Mouse (Mus musculus) forebrain, embryonic 11.5 days (tissue): ENCODE data around the gene Myo1h. TPM values are rescaled to one million over a fixed set of nuclear protein-coding genes. Genes with fewer than 3 reads are reported as not detected.

Experiments
- ATAC-seq: fragments of 200-750 bp; cut with Nextera tagmentation; replicated peaks from 2 replicates; pipeline ENCODE4 v1.8.0; 2017; ENCODE audit warnings: moderate TSS enrichment; ENCODE audit not compliant: low FRiP score
- DNase-seq: peaks from one replicate; pipeline ENCODE4 v3.0.0-alpha.2; 2017; ENCODE audit warnings: low spot score
- H3K27ac ChIP-seq: fragments of 300-500 bp; sonication (generic); 2 replicates; pipeline ENCODE4 v1.5.1; 2014; ENCODE audit warnings: low read depth, low read length
- H3K27me3 ChIP-seq: fragments of 300-500 bp; sonication (generic); 2 replicates; pipeline ENCODE4 v1.6.1; 2014; ENCODE audit warnings: mild to moderate bottlenecking, low read length, mixed read lengths; ENCODE audit not compliant: control insufficient read depth, insufficient read depth
- H3K36me3 ChIP-seq: fragments of 300-500 bp; sonication (generic); 2 replicates; pipeline ENCODE4 v1.6.1; 2014; ENCODE audit warnings: mild to moderate bottlenecking, low read length, moderate library complexity, mixed read lengths; ENCODE audit not compliant: control insufficient read depth, insufficient read depth
- H3K4me1 ChIP-seq: fragments of 300-500 bp; sonication (generic); replicated peaks from 2 replicates; pipeline ENCODE4 v1.6.1; 2014; ENCODE audit warnings: low read length, mixed read lengths; ENCODE audit not compliant: control insufficient read depth, insufficient read depth
- H3K4me2 ChIP-seq: fragments of 300-500 bp; sonication (generic); 2 replicates; pipeline ENCODE4 v1.6.1; 2014; ENCODE audit warnings: low read depth, mild to moderate bottlenecking, low read length, moderate library complexity, mixed read lengths; ENCODE audit not compliant: severe bottlenecking
- H3K4me3 ChIP-seq: fragments of 300-500 bp; sonication (generic); 2 replicates; pipeline ENCODE4 v1.5.1; 2014; ENCODE audit warnings: low read depth, low read length
- H3K9ac ChIP-seq: fragments of 300-500 bp; sonication (generic); 2 replicates; pipeline ENCODE4 v1.6.1; 2014; ENCODE audit warnings: low read length
- H3K9me3 ChIP-seq: fragments of 300-500 bp; sonication (generic); 2 replicates; pipeline ENCODE4 v1.6.1; 2016; ENCODE audit warnings: low read length, mixed read lengths; ENCODE audit not compliant: control insufficient read depth
- WGBS: fragments of 180-500 bp; shearing (Covaris S2); extraction: QIAGEN DNeasy Blood & Tissue Kit; methylation state at CpG from one replicate; pipeline ENCODE4 v1.1.7; 2014; 5-methylcytosine and 5-hydroxymethylcytosine counted together
- polyA plus RNA-seq: library from polyadenylated mRNA; unstranded; fragments of >200 nt; fragmentation: Nextera tagmentation; extraction: Ambion mirVana; gene quantifications from 2 replicates; pipeline ENCODE4 v1.2.1, GENCODE M21; 2014

Myo1h gene
- polyA plus RNA-seq, 1 experiment from 2014 or later, result 0.91 TPM

GRCm38 (mm10) chr5:114323791-114324507 is 35.0 kb downstream of the Myo1h start:
- no peak overlapping the region for H3K4me3 ChIP-seq
- H3K27me3 ChIP-seq, result no peaks in the 10 kb centered on the region
- no peak overlapping the region for H3K27ac ChIP-seq
- no peak overlapping the region for H3K4me2 ChIP-seq
- H3K9ac ChIP-seq, result no peak overlapping the region
- H3K9me3 ChIP-seq, result no peaks in the 10 kb centered on the region
- no peak for ATAC-seq
- WGBS, result 25% methylated on average over 16 of the region's 16 CpGs
- no peaks in the 10 kb centered on the region for H3K36me3 ChIP-seq
- peak; percentile 78 for DNase-seq
- H3K4me1 ChIP-seq, result 0 out of 2 replicates have a peak, but pooled peaks cover 4% of the 10 kb centered on the region

DNA sequence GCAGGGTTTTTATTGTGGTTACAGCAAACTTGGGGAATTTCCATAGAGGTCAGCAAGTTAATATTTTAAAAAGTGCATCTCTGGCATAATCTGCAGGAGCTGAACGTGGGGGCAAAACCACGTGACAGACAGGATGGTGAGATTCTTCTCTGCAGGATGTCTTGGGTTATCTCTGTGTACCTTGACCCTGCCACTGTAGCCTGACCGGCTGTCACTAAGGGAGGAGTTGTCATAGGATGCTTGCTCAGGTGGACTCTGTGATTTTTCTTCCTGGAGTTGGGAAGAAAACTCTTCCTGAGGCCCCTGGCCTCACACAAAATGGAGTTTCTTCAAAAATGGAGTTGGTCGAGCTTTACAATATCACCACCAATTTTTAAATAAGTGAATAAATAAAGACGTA is 54.0 kb downstream of the Myo1h start:
- no peaks in the 10 kb centered on the region for H3K4me1 ChIP-seq
- H3K27me3 ChIP-seq, result no peaks in the 10 kb centered on the region
- H3K36me3 ChIP-seq, result no peaks in the 10 kb centered on the region
- DNase-seq, result no peak
- no peaks in the 10 kb centered on the region for H3K9me3 ChIP-seq
- no peak overlapping the region for H3K4me3 ChIP-seq
- 86% methylated on average over 5 of the region's 5 CpGs for WGBS
- H3K27ac ChIP-seq, result no peak overlapping the region
- H3K4me2 ChIP-seq, result no peak overlapping the region
- ATAC-seq, result no peak
- no peak overlapping the region for H3K9ac ChIP-seq

- Histone ChIP-seq H3K27me3 (no peaks in the 10 kb centered on the region), H3K4me3 (no peak overlapping the region), H3K9me3 (no peaks in the 10 kb centered on the region), H3K4me1 (0 out of 2 replicates have a peak, but pooled peaks cover 2% of the 10 kb centered on the region), H3K9ac (no peak overlapping the region), H3K36me3 (no peaks in the 10 kb centered on the region), H3K4me2 (no peak overlapping the region), H3K27ac (no peak overlapping the region)
- DNase-seq (no peak), ATAC-seq (no peak)
- 91% methylated on average over 7 of the region's 7 CpGs for WGBS
These were observed 54.6 kb downstream of the Myo1h start for GRCm38 (mm10) chr5:114343612-114344011.

DNA sequence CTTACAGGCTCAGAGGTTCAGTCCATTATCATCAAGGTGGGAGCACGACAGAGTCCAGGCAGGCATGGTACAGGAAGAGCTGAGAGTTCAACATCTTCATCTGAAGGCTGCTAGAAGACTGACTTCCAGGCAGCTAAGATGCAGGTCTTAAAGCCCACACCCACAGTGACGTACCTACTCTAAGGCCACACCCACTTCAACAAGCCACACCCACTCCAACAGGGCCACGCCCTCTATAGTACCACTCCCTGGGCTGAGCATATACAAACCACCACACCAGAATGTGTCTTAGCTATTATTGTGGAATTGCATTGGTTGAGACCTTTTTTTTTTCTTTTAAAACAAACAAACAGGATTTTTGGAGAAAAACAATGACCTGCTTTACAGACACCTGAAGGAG is 56.6 kb downstream of the Myo1h start:
- DNase-seq (no peak), ATAC-seq (no peak)
- H3K9ac ChIP-seq, result no peak overlapping the region
- H3K4me1 ChIP-seq, result 0 out of 2 replicates have a peak, but pooled peaks cover 2% of the 10 kb centered on the region
- H3K9me3 ChIP-seq, result no peaks in the 10 kb centered on the region
- H3K4me2 ChIP-seq, result no peak overlapping the region
- WGBS, result 66% methylated on average over 3 of the region's 3 CpGs
- H3K36me3 ChIP-seq, result no peaks in the 10 kb centered on the region
- no peak overlapping the region for H3K4me3 ChIP-seq
- no peak overlapping the region for H3K27ac ChIP-seq
- H3K27me3 ChIP-seq, result no peaks in the 10 kb centered on the region

DNA sequence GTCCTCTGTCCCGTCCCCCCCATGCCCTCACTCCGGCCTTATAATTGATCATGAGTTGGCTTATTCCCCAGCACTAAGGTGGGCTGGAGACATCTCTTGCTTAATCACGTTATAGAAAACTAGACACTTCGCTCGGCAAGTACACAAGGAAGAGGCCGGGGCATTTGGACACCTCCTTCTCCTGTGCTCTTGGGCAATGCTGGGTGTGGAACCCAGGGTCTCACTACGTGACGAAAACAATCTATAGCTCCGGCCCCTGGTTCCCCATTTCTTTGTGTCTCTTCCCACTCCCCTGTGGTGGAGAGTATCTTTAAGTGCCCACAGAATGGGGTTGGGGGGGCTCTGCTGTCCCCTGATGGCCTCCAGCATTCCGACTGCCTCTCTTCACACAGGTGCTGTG is 58.0 kb downstream of the Myo1h start:
- Histone ChIP-seq H3K4me1 (0 out of 2 replicates have a peak, but pooled peaks cover 2% of the 10 kb centered on the region), H3K4me3 (no peak overlapping the region), H3K4me2 (no peak overlapping the region), H3K9me3 (no peaks in the 10 kb centered on the region), H3K9ac (no peak overlapping the region), H3K27me3 (no peaks in the 10 kb centered on the region), H3K36me3 (no peaks in the 10 kb centered on the region), H3K27ac (no peak overlapping the region)
- DNase-seq (no peak), ATAC-seq (no peak)
- 84% methylated on average over 10 of the region's 10 CpGs for WGBS

DNA sequence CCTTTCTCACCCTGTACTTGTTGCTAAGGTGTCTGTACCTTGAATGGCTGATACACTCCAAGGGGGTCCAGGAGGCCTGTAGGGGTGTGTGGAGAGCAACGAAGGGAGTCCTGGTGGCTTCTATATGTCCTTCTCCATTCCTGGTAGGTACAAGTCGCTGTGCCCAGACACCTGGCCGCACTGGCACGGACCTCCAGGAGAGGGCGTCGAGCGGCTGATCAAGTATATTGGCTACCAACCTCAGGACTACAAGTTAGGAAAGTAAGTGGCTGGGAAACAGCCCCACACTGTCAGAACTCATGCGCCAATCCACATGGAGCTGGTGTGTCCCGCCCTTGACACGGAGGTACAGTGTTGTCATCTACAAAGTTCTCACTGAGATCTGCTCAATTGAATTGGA is 62.5 kb downstream of the Myo1h start:
- no peak overlapping the region for H3K4me2 ChIP-seq
- no peak for ATAC-seq
- H3K27me3 ChIP-seq, result no peaks in the 10 kb centered on the region
- H3K9ac ChIP-seq, result no peak overlapping the region
- no peak overlapping the region for H3K4me3 ChIP-seq
- 57% methylated on average over 10 of the region's 10 CpGs for WGBS
- H3K9me3 ChIP-seq, result no peaks in the 10 kb centered on the region
- no peaks in the 10 kb centered on the region for H3K36me3 ChIP-seq
- no peak overlapping the region for H3K27ac ChIP-seq
- 0 out of 2 replicates have a peak, but pooled peaks cover 2% of the 10 kb centered on the region for H3K4me1 ChIP-seq
- DNase-seq, result no peak

GRCm38 (mm10) chr5:114356250-114356935 is 67.4 kb downstream of the Myo1h start:
- H3K4me1 ChIP-seq, result peaks cover 3% of the 10 kb centered on the region; the same call in 1 of the 2 replicates
- WGBS, result 29% methylated on average over 7 of the region's 7 CpGs
- H3K27ac ChIP-seq, result no peak overlapping the region
- no peaks in the 10 kb centered on the region for H3K9me3 ChIP-seq
- H3K4me2 ChIP-seq, result no peak overlapping the region
- DNase-seq, result peak; percentile 83
- no peak overlapping the region for H3K4me3 ChIP-seq
- no peaks in the 10 kb centered on the region; the same call in 1 of the 2 replicates for H3K36me3 ChIP-seq
- no peak overlapping the region for H3K9ac ChIP-seq
- no peak for ATAC-seq
- H3K27me3 ChIP-seq, result no peaks in the 10 kb centered on the region

- WGBS, result 55% methylated on average over 23 of the region's 23 CpGs
These were observed 68.2 kb downstream of the Myo1h start for GRCm38 (mm10) chr5:114356936-114357751.

More at GRCm38 (mm10) chr5:114356936-114357751, 68.2 kb downstream of the Myo1h start:
- Histone ChIP-seq H3K9ac (no peak overlapping the region), H3K4me3 (no peak overlapping the region), H3K36me3 (no peaks in the 10 kb centered on the region; the same call in 1 of the 2 replicates), H3K4me1 (peaks cover 3% of the 10 kb centered on the region; the same call in 1 of the 2 replicates), H3K27ac (no peak overlapping the region), H3K4me2 (no peak overlapping the region), H3K27me3 (no peaks in the 10 kb centered on the region), H3K9me3 (no peaks in the 10 kb centered on the region)
- ATAC-seq (no peak), DNase-seq (no peak)
